Mouse (Mus musculus) spleen, adult 2 months (tissue): ENCODE results near the gene B3galnt1. TPM values are rescaled to one million over a fixed set of nuclear protein-coding genes. Genes with fewer than 3 reads are reported as not detected.

Experiments used
- DNase-seq, 2 experiments: peaks; one replicate each; pipeline versions ENCODE4 v3.0.0 to v3.0.0-alpha.2; 2012 to 2021; ENCODE audit warnings: low spot score in 2 of 2, low read depth in 1 of 2
- H3K27ac ChIP-seq: fragments of 200-500 bp; 2 replicates; pipeline ENCODE4 v1.5.1; 2012; ENCODE audit warnings: low read length, inconsistent platforms; ENCODE audit not compliant: insufficient read depth
- H3K27me3 ChIP-seq: fragments of 200-500 bp; 2 replicates; pipeline ENCODE4 v1.6.1; 2012; ENCODE audit warnings: mild to moderate bottlenecking, moderate library complexity, low read length, inconsistent platforms; ENCODE audit not compliant: control insufficient read depth, insufficient read depth
- H3K36me3 ChIP-seq: fragments of 200-500 bp; 2 replicates; pipeline ENCODE4 v1.6.1; 2012; ENCODE audit warnings: mild to moderate bottlenecking, low read length, inconsistent platforms; ENCODE audit not compliant: control insufficient read depth, insufficient read depth
- H3K4me1 ChIP-seq: fragments of 200-500 bp; 2 replicates; pipeline ENCODE4 v1.6.1; 2011; ENCODE audit warnings: inconsistent platforms; ENCODE audit not compliant: control insufficient read depth, insufficient read depth, insufficient read length
- H3K4me3 ChIP-seq: fragments of 200-500 bp; 2 replicates; pipeline ENCODE4 v1.5.1; 2011; ENCODE audit warnings: mild to moderate bottlenecking, inconsistent platforms; ENCODE audit not compliant: insufficient read depth, insufficient read length; ENCODE audit errors: extremely low read depth
- CTCF ChIP-seq: fragments of 200-500 bp; IDR thresholded peaks from 2 replicates; pipeline ENCODE4 v1.5.1; 2011; ENCODE audit warnings: mild to moderate bottlenecking, inconsistent platforms; ENCODE audit not compliant: insufficient read depth, insufficient read length, insufficient replicate concordance; ENCODE audit errors: extremely low read depth
- POLR2A ChIP-seq: fragments of 200-500 bp; IDR thresholded peaks from 2 replicates; pipeline ENCODE4 v1.6.1; 2011; ENCODE audit warnings: low read depth, low read length, inconsistent platforms
- WGBS: fragments of 180-500 bp; shearing (Covaris S2); methylation state at CpG from one replicate; pipeline ENCODE4 v1.1.7; 2018; 5-methylcytosine and 5-hydroxymethylcytosine counted together
- polyA plus RNA-seq: library from polyadenylated mRNA; depleted of rRNA; stranded (reverse); fragments of >200 nt; gene quantifications from 2 replicates; pipeline ENCODE4 v1.2.3, GENCODE M21; 2012

The B3galnt1 gene
- polyA plus RNA-seq, 1 experiment: 1.5 TPM

DNA sequence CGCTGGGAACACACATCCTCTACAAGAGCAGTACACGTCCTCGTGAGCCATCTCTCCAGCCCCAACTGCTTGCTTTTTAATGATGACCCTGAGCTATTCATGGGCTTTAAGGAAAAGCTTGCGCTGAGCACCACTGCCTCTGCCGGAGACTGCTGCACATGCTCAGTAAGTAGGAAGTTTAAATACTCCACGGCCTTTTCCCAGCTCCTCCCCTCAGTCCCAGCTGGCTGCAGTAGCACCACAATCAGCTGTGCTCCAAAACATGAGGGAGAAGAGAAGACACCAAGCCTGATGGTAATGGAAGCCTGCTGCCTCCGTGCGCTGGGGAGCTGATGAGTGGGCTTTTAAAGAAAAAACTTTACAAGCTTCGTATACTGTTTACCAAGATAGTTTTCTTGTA lies 4.7 kb downstream of the B3galnt1 start:
- TF ChIP-seq POLR2A (no peak), CTCF (no peak)
- H3K36me3 ChIP-seq: no peaks in the 10 kb centered on the region
- no peak for DNase-seq
- H3K4me3 ChIP-seq: no peak overlapping the region
- no peak overlapping the region for H3K27ac ChIP-seq
- H3K4me1 ChIP-seq: peaks cover 3% of the 10 kb centered on the region; the same call in 1 of the 2 replicates
- H3K27me3 ChIP-seq: peaks cover 6% of the 10 kb centered on the region
- WGBS: 92% methylated on average over 9 of the region's 9 CpGs

DNA sequence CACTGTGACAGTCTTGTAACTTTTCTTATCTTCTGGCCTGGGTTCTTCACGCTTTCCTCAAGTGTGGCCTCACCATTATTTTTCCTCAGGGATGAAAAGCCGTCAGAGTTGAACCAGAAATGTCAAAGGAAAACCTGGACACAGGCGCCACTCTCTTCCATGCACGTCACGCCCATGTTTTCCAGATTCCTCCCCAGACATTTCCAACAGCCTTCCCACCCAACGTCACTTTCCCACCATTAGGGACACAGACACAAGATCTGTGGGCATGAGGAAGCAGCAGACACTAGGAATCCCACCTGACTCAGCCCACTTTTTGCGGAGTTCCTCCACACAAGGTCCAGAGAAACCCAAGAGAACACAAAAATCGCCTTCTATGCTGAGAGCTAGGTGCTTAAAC lies 5.3 kb downstream of the B3galnt1 start:
- H3K27ac ChIP-seq: no peak overlapping the region
- WGBS: 93% methylated on average over 8 of the region's 8 CpGs
- H3K4me3 ChIP-seq: no peak overlapping the region
- TF ChIP-seq CTCF (no peak), POLR2A (no peak)
- no peak for DNase-seq
- peaks cover 4% of the 10 kb centered on the region for H3K27me3 ChIP-seq
- H3K4me1 ChIP-seq: no peaks in the 10 kb centered on the region
- H3K36me3 ChIP-seq: no peaks in the 10 kb centered on the region

DNA sequence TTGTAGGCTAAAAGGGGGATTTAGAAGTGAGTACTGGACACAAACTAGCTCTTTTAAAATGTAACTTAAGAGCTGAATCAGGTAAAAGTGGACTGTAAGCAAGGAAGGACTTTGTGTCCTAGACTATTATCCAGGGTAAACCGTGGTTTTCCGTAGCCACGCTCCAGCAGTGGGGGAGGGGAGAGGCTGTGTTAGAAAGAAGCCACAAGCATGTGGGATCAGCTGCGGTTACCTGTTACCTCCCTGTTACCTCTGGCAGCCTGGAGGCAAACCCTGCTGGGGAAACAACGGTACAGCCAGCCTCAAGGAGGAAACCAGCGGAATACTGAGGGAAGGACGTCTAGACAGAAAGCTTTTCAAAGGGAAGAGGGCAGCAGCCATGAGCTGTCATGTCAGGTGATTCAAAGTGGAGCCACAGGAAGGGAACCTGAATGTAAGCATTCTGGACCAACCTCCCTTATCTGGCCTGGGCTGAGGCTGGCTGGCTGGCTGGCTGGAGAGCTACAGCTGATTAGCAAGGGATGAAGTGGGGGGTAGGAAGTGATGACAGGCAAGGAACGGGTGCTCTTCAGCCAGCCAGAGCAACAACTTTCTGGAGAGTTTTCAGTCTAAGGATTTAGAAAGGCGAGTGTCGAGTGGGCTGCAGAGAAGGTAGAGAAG lies 10.5 kb downstream of the B3galnt1 start:
- 62% methylated on average over 10 of the region's 10 CpGs for WGBS
- Histone ChIP-seq H3K4me1 (no peaks in the 10 kb centered on the region), H3K4me3 (no peak overlapping the region), H3K36me3 (no peaks in the 10 kb centered on the region), H3K27me3 (no peaks in the 10 kb centered on the region), H3K27ac (no peak overlapping the region)
- DNase-seq: no peak
- TF ChIP-seq POLR2A (no peak), CTCF (no peak)

DNA sequence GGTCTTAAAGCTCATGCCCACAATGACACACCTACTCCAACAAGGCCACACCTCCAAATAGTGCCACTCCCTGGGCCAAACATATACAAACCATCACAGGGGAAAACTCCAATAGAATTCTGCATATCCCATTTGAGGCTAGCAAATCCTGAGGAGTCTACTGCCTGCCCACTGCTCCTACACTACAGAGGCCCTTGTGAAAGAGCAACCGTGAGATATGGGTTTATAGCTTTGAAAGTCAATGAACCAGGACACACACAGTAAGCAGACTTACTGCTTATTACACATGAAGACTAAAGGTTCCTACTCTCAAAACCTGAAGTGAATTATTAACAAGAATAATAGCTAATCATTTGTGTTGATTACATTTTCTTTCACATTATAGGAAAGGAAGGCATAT lies 15.0 kb downstream of the B3galnt1 start:
- Histone ChIP-seq H3K27ac (no peak overlapping the region), H3K4me1 (no peaks in the 10 kb centered on the region), H3K36me3 (no peaks in the 10 kb centered on the region), H3K4me3 (no peak overlapping the region), H3K27me3 (no peaks in the 10 kb centered on the region)
- no peak for DNase-seq
- TF ChIP-seq POLR2A (no peak), CTCF (no peak)
- WGBS: 88% methylated on average over 1 of the region's 1 CpGs

DNA sequence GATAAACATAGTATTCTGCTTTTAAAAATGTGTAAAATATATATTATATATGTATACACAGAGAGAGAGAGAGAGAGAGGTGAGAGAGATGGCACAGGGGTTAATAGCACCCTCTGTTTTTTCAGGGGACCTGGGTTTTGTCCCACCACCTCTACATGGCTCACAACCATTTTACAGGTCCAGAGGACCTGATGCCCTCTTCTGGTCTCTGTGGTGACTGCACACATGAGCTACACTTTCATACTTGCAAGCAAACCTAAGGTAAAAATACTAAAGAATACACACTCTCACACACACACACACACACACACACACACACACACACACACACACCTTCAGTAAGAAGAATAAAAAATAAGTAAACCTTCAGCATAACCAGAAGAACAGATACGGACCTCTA lies 20.0 kb downstream of the B3galnt1 start:
- TF ChIP-seq POLR2A (no peak), CTCF (no peak)
- Histone ChIP-seq H3K4me3 (no peak overlapping the region), H3K27me3 (no peaks in the 10 kb centered on the region), H3K36me3 (no peaks in the 10 kb centered on the region), H3K4me1 (no peaks in the 10 kb centered on the region), H3K27ac (no peak overlapping the region)
- no peak for DNase-seq
- 92% methylated on average over 1 of the region's 1 CpGs for WGBS

DNA sequence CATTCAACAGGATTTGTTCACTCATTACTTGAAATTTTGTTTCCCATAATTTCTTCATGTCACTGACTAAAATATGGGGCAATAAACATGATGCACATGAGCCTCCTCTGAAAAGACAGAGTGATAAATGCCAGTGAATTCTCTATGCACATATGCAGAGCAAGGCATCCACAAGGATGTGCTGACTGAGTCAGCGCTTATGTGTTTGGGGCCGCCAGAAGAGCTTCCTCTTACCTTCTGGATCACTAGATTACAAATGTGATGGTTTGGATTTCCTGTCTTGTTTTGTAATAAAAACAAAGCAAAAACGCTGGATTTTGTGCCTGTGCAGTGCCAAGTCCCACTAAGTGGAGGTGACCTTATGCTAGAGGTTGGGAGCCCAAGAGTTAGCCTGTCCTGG lies 22.0 kb downstream of the B3galnt1 start:
- WGBS: 40% methylated on average over 3 of the region's 3 CpGs
- Histone ChIP-seq H3K4me3 (no peak overlapping the region), H3K27ac (no peak overlapping the region)

DNA sequence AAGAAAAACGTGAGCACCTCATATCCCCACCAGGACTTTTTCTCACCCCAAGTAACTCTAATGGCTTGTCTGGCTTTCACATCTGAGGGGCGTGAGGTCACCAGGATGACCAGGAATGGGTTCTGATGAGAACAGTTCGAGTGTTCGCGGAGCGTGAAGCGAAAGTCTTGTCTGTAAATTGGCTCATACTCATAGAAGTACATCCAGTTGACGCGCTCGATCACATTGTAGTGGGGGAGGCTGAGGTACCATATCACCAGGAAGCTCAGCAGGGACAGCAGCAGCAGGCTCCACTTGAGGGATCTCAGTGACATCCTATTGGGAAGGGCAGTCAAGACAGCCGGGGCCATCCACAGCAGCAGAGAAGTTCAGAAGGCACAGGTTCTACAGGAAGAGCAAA lies 23.2 kb downstream of the B3galnt1 start:
- H3K27me3 ChIP-seq: no peaks in the 10 kb centered on the region
- no peak overlapping the region for H3K27ac ChIP-seq
- no peak overlapping the region for H3K4me3 ChIP-seq
- no peak for DNase-seq
- H3K4me1 ChIP-seq: no peaks in the 10 kb centered on the region
- 92% methylated on average over 11 of the region's 11 CpGs for whole genome bisulfite sequencing
- no peak for TF ChIP-seq POLR2A
- no peaks in the 10 kb centered on the region for H3K36me3 ChIP-seq

More for the DNA sequence above, 22.0 kb downstream of the B3galnt1 start:
- TF ChIP-seq POLR2A: no peak
- no peak for TF ChIP-seq CTCF
- H3K4me1 ChIP-seq: no peaks in the 10 kb centered on the region
- no peak for DNase-seq
- no peaks in the 10 kb centered on the region for H3K36me3 ChIP-seq
- H3K27me3 ChIP-seq: no peaks in the 10 kb centered on the region
